Mouse (Mus musculus) embryonic fibroblast, embryonic 13.5 days (primary cell): ENCODE data around the gene Ptprb. TPM values are rescaled to one million over a fixed set of nuclear protein-coding genes. Genes with fewer than 3 reads are reported as not detected.

ENCODE experiments used
- H3K27ac ChIP-seq: 2 replicates; pipeline ENCODE4 v1.5.1; 2012; ENCODE audit warnings: low read length, control low read depth, inconsistent platforms; ENCODE audit not compliant: insufficient read depth
- H3K4me1 ChIP-seq: 2 replicates; pipeline ENCODE4 v1.6.1; 2011; ENCODE audit warnings: low read length; ENCODE audit not compliant: control insufficient read depth, insufficient read depth
- H3K4me3 ChIP-seq: 2 replicates; pipeline ENCODE4 v1.5.1; 2011; ENCODE audit warnings: mild to moderate bottlenecking, control low read depth, low read length; ENCODE audit not compliant: insufficient read depth
- CTCF ChIP-seq: IDR thresholded peaks from 2 replicates; pipeline ENCODE4 v1.5.1; 2011; ENCODE audit warnings: mild to moderate bottlenecking, control low read depth, low read length, moderate library complexity, borderline replicate concordance; ENCODE audit not compliant: insufficient read depth
- POLR2A ChIP-seq: IDR thresholded peaks from 2 replicates; pipeline ENCODE4 v1.6.1; 2011; ENCODE audit warnings: low read depth, mild to moderate bottlenecking, control low read depth, low read length, moderate library complexity
- polyA plus RNA-seq: library from polyadenylated mRNA; stranded (reverse); fragments of >200 nt; gene quantifications from 2 replicates; pipeline ENCODE4 v1.2.4, GENCODE M21; 2011; ENCODE audit warnings: low read depth; ENCODE audit not compliant: missing spikeins, insufficient read length

The Ptprb gene
- 7.6 and 9.0 TPM in 2 replicates for polyA plus RNA-seq

DNA sequence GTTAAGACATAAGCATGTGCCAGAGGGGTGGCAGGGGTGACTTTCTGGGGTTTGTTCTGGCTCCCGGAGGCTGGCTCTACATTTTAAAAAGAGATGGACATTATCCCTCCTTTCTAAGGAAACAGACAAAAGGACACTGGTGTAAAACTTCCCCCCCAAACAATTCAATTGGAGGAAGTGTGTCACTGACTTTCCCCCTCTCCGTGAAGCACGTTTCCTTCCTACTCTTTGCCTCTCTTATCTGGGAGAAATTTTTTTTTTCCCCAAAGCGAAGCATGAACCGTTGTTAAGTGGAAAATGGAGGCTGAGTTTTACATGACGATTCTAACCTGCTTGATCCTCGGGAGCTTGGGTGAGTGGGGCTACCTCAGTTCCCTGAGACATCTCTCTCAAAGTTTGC lies at the start of gene Ptprb:
Gene Ptprb, plus strand, starts transcription at position 244 of the 400 bp plus-strand sequence.
- no peak within 1 kb of the TSS for H3K4me3 ChIP-seq
- H3K4me1 ChIP-seq: no peaks in the 10 kb centered on the region
- no peak for TF ChIP-seq POLR2A
- TF ChIP-seq CTCF: no peak
- no peak within 1 kb of the TSS for H3K27ac ChIP-seq

DNA sequence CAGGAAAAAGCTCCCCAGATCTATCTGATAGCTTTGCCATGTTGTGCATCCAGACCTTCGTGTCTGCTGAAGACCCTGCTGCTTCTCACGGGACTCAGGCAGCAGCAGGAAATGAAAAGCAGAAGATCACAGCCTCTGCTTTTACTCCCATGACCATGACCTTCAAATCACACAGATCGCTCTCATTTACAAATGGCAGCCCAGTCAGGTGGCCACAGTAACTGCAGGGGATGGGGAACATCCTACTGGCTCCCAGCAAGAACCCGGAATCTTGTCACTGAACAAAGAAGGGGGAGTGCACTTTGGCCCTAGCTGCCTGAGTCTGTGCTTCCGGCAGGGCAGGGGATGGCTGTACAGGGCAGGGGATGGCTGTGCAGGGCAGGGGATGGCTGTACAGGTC lies 40.0 kb upstream of the Ptprb start:
- H3K4me1 ChIP-seq: no peaks in the 10 kb centered on the region
- TF ChIP-seq CTCF (no peak), POLR2A (no peak)
- H3K27ac ChIP-seq: no peak overlapping the region
- H3K4me3 ChIP-seq: no peak overlapping the region

DNA sequence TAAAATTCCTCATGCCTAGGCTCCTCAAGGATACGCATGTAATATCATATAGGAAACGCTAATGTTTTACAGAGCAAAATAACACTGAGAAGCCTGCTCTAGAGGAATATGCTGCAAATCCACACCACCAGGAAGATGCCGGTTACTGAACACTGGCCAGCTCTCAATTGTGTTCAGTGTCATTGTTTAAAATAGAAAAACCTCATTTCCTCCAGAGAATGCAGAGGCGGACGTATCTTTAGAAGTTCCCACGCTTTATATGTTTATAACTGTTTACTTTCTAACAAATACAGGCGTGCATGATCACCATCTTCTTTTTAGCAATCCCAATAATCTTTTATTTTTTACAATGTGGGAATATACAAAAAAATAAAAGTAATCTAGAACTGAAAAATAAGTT lies 33.1 kb upstream of the Ptprb start:
- TF ChIP-seq POLR2A: no peak
- TF ChIP-seq CTCF: no peak
- Histone ChIP-seq H3K4me3 (no peak overlapping the region), H3K4me1 (no peaks in the 10 kb centered on the region), H3K27ac (no peak overlapping the region)

DNA sequence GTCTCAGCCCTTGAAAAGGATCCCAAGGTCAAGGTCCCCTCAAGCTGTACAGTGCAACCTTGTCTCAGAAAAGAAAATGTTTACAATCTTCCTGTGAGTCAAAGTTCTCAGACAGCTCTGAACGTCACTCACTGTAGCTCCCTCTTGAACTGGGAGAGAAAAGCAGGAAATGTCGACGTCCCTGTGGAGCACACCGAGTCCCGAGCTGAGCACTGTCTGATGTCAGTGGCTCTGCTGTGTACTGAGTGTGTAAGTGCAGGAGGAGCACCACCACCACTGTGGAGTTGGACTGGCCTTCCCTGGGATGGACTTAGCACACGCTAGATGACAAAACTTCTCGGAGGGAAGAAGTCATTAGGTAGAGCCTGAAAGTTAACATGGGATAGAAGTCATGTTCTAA lies 31.9 kb upstream of the Ptprb start:
- Histone ChIP-seq H3K27ac (no peak overlapping the region), H3K4me1 (no peaks in the 10 kb centered on the region), H3K4me3 (no peak overlapping the region)
- TF ChIP-seq CTCF: no peak
- no peak for TF ChIP-seq POLR2A

DNA sequence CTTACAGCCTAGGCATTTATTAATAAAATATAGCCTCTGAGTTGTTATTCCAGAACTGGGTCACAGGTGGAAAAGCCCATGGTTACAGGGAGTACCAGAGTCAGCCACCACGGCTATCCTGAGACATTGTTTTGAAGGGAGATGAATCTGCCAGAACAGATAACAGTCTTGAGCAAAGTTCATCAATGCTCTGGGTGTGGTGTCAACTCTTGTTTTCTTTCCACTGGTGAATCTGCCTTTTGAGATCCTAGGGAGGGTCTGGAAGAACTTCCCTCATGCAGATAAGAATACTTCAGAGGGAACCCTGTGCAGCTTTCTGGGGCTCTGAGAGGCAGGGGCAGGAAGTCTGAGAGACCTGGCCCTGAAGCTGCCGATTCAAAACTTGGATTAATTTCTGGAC lies 29.7 kb upstream of the Ptprb start:
- H3K4me3 ChIP-seq: no peak overlapping the region
- no peak for TF ChIP-seq POLR2A
- no peak for TF ChIP-seq CTCF
- no peaks in the 10 kb centered on the region for H3K4me1 ChIP-seq
- no peak overlapping the region for H3K27ac ChIP-seq

DNA sequence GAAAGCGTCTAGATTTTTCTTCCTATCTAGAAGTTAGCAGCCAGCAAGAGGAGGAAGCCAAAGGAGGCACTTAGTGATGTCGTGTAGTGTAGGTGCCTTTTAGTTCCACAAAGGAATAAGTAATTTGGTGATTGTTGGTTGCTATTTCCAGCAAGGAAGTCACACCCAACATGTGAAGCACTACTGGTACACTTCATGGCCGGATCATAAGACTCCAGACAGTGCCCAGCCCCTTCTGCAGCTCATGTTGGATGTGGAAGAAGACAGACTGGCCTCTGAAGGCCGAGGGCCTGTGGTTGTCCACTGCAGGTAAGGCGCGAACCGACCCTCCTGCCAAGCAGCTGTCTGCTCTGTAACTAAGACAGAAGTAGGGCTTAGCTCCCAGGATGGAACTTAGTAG lies 22.7 kb upstream of the Ptprb start:
- TF ChIP-seq CTCF (no peak), POLR2A (no peak)
- Histone ChIP-seq H3K4me1 (no peaks in the 10 kb centered on the region), H3K27ac (no peak overlapping the region), H3K4me3 (no peak overlapping the region)

DNA sequence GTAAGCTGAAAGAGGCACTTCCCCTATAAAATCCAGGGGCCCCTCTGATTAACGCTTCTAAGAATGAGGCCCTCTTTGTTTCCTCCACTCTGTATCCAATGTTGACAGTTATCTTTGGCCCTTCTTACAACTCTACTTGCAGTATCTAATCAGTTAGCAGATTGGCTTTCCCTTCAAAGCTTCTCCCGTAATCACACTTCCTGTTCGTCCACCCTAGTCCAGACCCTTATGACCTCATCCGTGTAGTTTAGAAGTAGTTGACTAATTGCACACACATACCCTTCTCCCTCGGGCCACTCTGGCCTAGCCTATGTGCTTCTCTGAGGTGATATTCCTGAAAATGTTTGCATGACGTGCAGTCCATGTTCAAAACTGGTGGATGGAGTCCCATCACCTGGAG lies 21.4 kb upstream of the Ptprb start:
- TF ChIP-seq POLR2A (no peak), CTCF (no peak)
- Histone ChIP-seq H3K4me1 (0 out of 2 replicates have a peak, but pooled peaks cover under 1% of the 10 kb centered on the region), H3K4me3 (no peak overlapping the region), H3K27ac (no peak overlapping the region)

DNA sequence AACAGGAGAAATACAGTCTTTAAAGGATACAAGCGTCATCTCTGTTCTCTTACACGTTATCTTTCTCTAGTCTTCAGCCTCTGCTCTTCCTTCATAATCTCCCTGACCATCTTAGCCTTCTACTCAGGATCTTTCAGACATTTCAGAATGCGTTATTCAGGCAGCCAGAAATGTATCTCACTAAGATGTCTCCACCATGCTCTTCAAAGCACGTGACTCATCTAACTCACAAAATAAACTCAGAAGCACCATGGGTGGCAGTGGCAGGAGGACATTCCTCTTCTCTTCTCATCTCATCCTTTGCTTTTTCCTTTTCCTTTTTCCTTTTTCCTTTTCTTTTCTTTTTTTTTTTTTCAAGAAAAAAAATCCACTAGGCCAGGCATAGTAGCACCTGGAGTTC lies 16.0 kb upstream of the Ptprb start:
- Histone ChIP-seq H3K27ac (no peak overlapping the region; the same call in 1 of the 2 replicates), H3K4me3 (no peak overlapping the region), H3K4me1 (peaks cover 18% of the 10 kb centered on the region)
- TF ChIP-seq CTCF: no peak
- TF ChIP-seq POLR2A: no peak

DNA sequence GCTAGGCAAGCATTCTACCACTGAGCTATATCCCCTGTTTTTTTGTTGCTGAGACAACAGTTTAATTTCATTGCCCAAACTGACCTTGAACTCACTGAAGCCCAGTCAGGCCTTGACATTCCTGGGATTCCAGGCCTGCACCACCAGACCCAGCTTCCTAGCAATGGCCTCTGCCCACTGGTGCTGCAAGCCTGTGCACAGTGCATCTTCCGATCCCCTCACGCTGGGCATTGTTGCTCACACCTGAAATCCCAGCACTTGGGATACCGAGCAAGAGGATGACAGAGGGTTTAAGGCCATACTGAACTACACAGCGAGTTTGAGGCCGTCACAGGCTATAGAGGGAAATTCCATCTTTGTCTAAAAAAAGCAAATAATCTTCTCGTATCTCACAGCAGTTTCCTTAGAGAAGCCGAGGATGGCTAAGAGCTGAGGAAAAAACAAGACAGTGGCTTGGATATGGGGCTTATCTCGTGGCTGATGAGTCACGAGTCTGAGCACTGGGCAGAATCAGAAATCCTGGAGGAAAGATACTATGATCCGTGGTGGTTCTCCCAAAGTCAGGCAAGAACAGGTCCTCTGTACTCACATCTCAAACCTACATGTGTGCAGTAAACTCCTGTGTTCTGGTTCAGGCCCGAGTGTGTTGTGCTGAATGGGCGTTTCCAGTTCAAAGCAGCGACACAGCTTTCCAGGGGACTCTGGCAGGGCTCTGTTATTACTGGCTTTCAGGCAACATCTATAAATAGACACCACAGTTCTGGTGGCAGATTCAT lies 14.5 kb upstream of the Ptprb start:
- Histone ChIP-seq H3K4me3 (no peak overlapping the region), H3K4me1 (peaks cover 18% of the 10 kb centered on the region), H3K27ac (peak overlapping the region; percentile 92)
- TF ChIP-seq CTCF (no peak), POLR2A (no peak)

DNA sequence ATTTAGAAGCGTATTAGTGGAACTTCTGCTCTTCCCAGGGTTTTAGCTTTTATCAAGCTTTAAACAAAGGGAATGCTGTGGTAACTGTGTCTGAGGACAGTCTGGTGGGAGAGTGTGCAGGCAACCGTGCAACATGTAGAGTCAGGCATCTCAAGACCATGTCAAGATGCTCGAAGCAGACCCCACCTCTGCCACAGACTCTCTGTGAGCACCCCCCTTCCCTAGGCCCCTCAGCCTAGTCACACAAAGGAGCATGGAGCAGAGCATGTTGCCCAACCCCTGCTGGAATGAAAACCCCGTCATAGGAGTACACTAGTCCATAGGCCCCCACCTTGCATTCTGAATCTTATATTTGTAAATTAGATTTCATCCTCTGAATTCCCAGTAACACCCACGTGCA lies 13.8 kb upstream of the Ptprb start:
- no peak for TF ChIP-seq POLR2A
- TF ChIP-seq CTCF: no peak
- peak overlapping the region; percentile 92 for H3K27ac ChIP-seq
- H3K4me1 ChIP-seq: peaks cover 22% of the 10 kb centered on the region
- H3K4me3 ChIP-seq: no peak overlapping the region

DNA sequence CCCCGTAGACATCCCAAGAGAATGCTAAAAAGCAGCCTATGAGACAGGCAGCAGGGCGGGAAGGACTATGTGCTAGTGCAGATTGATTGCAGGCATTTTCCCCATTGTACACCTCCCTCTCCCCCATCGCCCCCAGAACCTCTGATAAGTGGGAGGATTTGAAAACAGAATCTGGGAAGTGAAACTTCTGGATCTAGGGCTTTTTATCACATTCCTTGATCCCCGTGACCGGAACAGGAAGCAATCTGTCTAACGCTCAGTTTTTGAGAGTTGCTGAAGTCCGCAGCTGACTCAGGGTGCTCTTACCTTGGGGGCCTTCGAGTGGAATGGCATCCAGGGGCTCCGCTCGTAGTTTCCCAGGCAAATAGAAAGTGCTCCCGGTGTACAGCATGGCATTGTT lies 10.8 kb upstream of the Ptprb start:
- H3K4me1 ChIP-seq: peaks cover 30% of the 10 kb centered on the region
- H3K4me3 ChIP-seq: no peak overlapping the region
- TF ChIP-seq POLR2A (no peak), CTCF (no peak)
- H3K27ac ChIP-seq: no peak overlapping the region
